Mouse (Mus musculus) E14TG2a.4 (cell line): Measurements from ENCODE around the gene Oaz1.
"Not testable (repeated sequence)": the region's sequence is repeated elsewhere in the genome, so short reads cannot be mapped to it uniquely, and the experiment has no call there.

Source experiments
- H3K27me3 ChIP-seq: 2 replicates; pipeline ENCODE4 v1.6.1; 2014; ENCODE audit warnings: low read length, control low read depth; ENCODE audit not compliant: insufficient read depth
- H3K36me3 ChIP-seq: 2 replicates; pipeline ENCODE4 v1.6.1; 2014; ENCODE audit warnings: low read length, control low read depth; ENCODE audit not compliant: insufficient read depth
- H3K4me1 ChIP-seq: replicated peaks from 2 replicates; pipeline ENCODE4 v1.6.1; 2014; ENCODE audit warnings: low read depth, low read length, control low read depth
- H3K4me3 ChIP-seq: replicated peaks from 2 replicates; pipeline ENCODE4 v1.5.1; 2014; ENCODE audit warnings: mild to moderate bottlenecking, low read length
- H3K9me3 ChIP-seq: 2 replicates; pipeline ENCODE4 v1.6.1; 2014; ENCODE audit warnings: low read length, control low read depth
- CTCF ChIP-seq: conservative IDR thresholded peaks from 2 replicates; pipeline ENCODE4 v1.5.1; 2014; ENCODE audit warnings: low read length
- NANOG ChIP-seq: IDR thresholded peaks from 2 replicates; pipeline ENCODE4 v1.6.1; 2014; ENCODE audit warnings: borderline replicate concordance, low read length, mixed read lengths
- POU5F1 ChIP-seq: IDR thresholded peaks from 2 replicates; pipeline ENCODE4 v1.6.1; 2014; ENCODE audit warnings: low read length, borderline replicate concordance

Gene Oaz1

DNA sequence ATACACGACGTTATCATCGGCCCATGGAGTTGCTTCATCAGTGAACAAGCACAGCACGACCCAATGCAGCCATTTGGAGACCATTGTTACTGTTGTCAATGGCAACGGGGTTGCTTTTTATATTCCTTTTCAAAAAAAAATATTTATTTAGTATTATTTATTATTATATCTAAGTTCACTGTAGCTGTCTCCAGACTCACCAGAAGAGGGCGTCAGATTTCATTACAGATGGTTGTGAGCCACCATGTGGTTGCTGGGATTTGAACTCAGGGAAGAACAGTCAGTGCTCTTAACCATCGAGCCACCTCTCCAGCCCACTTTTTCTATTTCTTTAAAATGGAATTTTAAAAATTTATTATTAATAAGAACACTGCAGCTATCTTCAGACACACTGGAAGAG lies 11.7 kb upstream of the Oaz1 start:
- H3K4me1 ChIP-seq = peaks cover 18% of the 10 kb centered on the region
- H3K4me3 ChIP-seq = no peak overlapping the region
- H3K36me3 ChIP-seq = no peaks in the 10 kb centered on the region
- no peak for TF ChIP-seq NANOG
- no peak for TF ChIP-seq POU5F1
- peak; percentile 6; the same call in 1 of the 2 replicates for TF ChIP-seq CTCF
- H3K27me3 ChIP-seq = peaks cover 38% of the 10 kb centered on the region
- H3K9me3 ChIP-seq = no peaks in the 10 kb centered on the region

DNA sequence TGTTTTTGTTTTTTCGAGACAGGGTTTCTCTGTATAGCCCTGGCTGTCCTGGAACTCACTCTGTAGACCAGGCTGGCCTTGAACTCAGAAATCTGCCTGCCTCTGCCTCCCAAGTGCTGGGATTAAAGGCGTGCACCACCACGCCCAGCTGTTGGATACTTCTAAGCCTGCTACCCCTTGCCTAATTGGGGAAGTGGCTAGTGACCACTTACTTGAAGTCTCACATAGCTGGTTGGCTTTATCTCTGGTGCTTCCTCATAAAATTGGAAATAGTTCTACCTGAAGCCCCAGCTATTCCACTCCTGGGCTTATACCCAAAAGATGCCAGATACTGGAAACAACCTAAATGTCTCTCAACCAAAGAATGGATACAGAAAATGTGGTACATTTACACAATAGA lies 10.2 kb upstream of the Oaz1 start:
- not testable (repeated sequence) for H3K4me1 ChIP-seq, H3K36me3 ChIP-seq, H3K9me3 ChIP-seq, H3K4me3 ChIP-seq
- peaks cover 24% of the 10 kb centered on the region for H3K27me3 ChIP-seq

DNA sequence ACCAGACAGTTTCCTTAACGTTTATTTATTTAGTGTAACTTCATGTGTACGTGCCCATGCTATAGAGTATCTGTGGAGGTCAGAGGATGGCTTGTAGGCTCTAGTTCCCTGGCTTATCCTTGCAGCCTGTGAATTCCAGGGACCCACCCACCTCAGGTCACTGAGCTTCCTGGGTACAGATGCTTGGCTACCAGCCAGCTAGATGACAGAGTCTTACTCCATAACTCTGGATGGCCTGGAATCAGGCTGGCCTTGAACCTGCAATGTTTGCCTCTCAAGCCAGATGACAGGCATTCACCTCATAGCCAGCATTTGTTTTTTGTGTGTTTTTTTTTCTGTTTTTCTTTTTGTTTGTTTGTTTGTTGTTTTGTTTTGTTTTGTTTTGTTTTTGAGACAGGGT lies 9.3 kb upstream of the Oaz1 start:
- Histone ChIP-seq H3K9me3 (no peaks in the 10 kb centered on the region), H3K27me3 (peaks cover 18% of the 10 kb centered on the region), H3K4me1 (peaks cover 8% of the 10 kb centered on the region), H3K4me3 (no peak overlapping the region), H3K36me3 (no peaks in the 10 kb centered on the region)
- TF ChIP-seq CTCF = no peak
- TF ChIP-seq POU5F1 = no peak
- TF ChIP-seq NANOG = no peak

DNA sequence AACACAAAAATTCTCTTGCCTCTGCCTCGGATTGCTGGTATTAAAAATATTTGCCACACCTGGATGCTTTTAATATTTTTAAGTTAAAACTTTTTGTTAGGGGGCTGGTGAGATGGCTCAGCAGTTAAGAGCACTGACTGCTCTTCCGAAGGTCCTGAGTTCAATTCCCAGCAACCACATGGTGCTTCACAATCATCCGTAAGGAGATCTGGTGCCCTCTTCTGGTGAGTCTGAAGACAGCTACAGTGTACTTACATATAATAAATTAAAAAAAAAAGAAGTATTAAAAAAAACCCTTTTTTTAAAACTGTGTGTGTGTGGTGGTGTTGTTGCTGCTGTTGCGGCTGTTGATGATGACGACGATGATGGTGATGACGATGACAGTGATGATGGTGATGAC lies 8.5 kb upstream of the Oaz1 start:
- H3K36me3 ChIP-seq, H3K27me3 ChIP-seq, H3K4me3 ChIP-seq, H3K4me1 ChIP-seq, H3K9me3 ChIP-seq: not testable (repeated sequence)
- TF ChIP-seq CTCF = peak; percentile 25

DNA sequence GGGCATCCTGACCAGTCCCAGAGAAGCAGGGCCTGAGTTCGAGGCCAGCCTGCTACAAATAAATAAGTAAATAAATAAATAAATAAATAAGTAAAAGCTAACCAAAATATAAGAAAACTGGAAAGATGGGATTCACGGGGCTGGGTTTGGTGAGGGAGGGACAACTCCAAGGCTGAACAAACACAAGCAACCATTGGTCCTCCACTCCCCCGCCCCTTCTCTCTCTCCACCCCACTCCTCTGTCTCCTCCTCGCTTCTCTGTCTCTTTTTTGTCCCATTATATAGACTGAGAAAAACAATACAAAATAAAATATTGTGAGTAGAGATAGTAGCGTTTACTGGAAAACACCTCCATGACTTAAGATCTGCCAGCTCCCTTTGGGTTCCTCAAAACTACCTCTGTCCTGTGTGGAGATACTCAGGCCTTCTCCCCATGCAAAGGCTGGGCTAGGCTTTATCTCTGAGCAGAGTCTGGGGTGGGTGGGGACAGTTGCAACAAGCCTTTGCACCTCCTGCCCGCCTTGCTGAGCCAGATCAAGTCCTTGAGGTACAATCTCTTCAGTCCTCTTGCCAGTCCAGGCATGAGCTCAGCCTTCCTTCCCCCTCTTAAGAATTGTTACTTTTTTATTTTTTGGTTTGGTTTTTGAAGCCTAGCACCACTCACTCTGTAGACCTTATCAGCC lies 7.7 kb upstream of the Oaz1 start:
- Histone ChIP-seq H3K4me3 (no peak overlapping the region), H3K4me1 (peaks cover 6% of the 10 kb centered on the region), H3K9me3 (no peaks in the 10 kb centered on the region), H3K36me3 (no peaks in the 10 kb centered on the region), H3K27me3 (0 out of 2 replicates have a peak, but pooled peaks cover 4% of the 10 kb centered on the region)
- TF ChIP-seq CTCF = no peak
- TF ChIP-seq NANOG = no peak
- no peak for TF ChIP-seq POU5F1

DNA sequence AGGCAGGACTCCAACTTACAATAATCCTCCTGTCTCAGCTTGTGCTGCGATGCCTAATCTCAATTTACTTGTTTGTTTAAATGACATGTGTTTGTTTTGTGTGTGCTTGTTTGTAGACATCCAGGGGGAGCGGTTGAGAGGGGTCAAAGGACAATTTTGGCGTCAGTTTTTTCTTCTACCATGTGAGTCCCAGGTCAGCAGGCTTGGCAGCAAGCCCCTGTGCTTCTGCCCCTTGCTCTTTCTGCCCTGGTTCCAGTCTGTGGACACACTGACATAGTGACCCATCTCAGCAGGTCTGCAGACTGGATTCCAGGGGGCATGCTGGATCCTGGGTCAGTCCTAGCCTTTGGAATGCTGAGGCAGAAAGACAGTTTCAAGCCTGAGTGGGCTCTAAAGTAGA lies 7.0 kb upstream of the Oaz1 start:
- TF ChIP-seq NANOG (no peak), POU5F1 (no peak), CTCF (no peak)
- Histone ChIP-seq H3K27me3 (0 out of 2 replicates have a peak, but pooled peaks cover 2% of the 10 kb centered on the region), H3K36me3 (no peaks in the 10 kb centered on the region), H3K9me3 (no peaks in the 10 kb centered on the region), H3K4me3 (no peak overlapping the region), H3K4me1 (peaks cover 13% of the 10 kb centered on the region)

DNA sequence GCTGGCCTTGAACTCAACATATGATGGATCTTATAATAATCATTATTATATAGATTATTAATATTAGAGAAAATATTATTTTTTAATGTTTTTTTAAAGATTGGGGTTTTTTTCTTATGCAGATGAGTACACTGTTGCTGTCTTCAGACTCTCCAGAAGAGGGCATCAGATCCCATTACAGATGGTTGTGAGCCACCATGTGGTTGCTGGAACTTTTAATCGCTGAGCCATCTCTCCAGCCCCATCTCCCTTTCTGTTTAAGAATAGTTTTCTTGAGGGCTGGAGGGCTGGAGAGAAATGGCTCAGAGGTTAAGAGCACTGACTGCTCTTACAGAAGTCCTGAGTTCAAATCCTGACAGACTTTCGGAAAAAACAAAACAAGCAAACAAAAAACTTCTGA lies 4.5 kb upstream of the Oaz1 start:
- H3K36me3 ChIP-seq = no peaks in the 10 kb centered on the region
- peaks cover 24% of the 10 kb centered on the region for H3K4me1 ChIP-seq
- H3K27me3 ChIP-seq = no peaks in the 10 kb centered on the region
- H3K4me3 ChIP-seq = no peak overlapping the region
- TF ChIP-seq NANOG = no peak
- TF ChIP-seq POU5F1 = no peak
- TF ChIP-seq CTCF = peak; percentile 55
- H3K9me3 ChIP-seq = no peaks in the 10 kb centered on the region

DNA sequence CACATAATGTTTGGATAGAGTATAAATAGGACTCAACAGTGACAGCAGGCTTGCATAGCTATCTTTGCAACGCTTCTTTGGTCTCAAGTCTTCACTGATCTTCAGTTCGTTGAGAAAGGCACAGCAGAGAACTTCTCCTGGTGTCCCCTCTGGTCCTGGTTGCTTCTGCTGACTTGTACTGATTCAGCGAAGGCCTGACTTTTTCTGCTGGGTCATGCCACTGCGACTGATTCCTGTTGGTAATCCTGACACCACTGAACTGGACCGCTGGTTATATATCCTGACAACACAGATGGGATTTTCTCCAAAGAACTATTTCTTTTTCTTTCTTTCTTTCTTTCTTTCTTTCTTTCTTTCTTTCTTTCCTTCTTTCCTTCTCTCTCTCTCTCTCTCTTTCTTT lies 3.9 kb upstream of the Oaz1 start:
- TF ChIP-seq CTCF = no peak
- no peak for TF ChIP-seq POU5F1
- TF ChIP-seq NANOG = no peak
- Histone ChIP-seq H3K9me3 (no peaks in the 10 kb centered on the region), H3K4me3 (no peak overlapping the region), H3K36me3 (peaks cover 4% of the 10 kb centered on the region), H3K27me3 (no peaks in the 10 kb centered on the region), H3K4me1 (peaks cover 27% of the 10 kb centered on the region)

DNA sequence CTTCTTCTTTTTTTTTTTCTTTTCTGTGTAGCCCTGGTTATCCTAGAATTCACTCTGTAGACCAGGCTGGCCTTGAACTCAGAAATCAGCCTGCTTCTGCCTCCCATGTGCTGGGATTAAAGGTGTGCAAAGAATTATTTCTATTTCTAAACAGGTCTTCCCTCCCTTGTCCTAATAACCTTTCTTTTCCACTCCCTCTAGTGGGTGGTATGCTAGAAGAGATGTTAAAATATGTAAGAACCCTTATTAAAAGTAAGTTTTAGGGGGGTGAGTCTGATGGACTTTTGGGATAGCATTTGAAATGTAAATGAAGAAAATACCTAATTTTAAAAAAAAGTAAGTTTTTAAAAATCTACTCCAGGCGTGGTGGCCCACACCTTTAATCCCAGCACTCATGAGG lies 3.1 kb upstream of the Oaz1 start:
- peaks cover 12% of the 10 kb centered on the region for H3K36me3 ChIP-seq
- H3K4me1 ChIP-seq = peaks cover 35% of the 10 kb centered on the region
- TF ChIP-seq NANOG = no peak

More for the DNA sequence above, 3.1 kb upstream of the Oaz1 start:
- Histone ChIP-seq H3K4me3 (no peak overlapping the region), H3K27me3 (no peaks in the 10 kb centered on the region), H3K9me3 (no peaks in the 10 kb centered on the region)
